Mouse (Mus musculus) cortical plate, adult 2 months (tissue): Measurements from ENCODE around the gene Tm7sf2. TPM values are rescaled to one million over a fixed set of nuclear protein-coding genes. Genes with fewer than 3 reads are reported as not detected.
A peak's percentile ranks its signal among the peaks of the same experiment; 100 is the strongest.

ENCODE experiments used
- H3K27ac ChIP-seq: fragments of 200-500 bp; 2 replicates; pipeline ENCODE4 v1.5.1; 2012; ENCODE audit warnings: low read length, control low read depth, inconsistent platforms; ENCODE audit not compliant: insufficient read depth
- H3K4me1 ChIP-seq: fragments of 200-500 bp; 2 replicates; pipeline ENCODE4 v1.6.1; 2011; ENCODE audit warnings: low read length; ENCODE audit not compliant: control insufficient read depth, insufficient read depth
- H3K4me3 ChIP-seq: fragments of 200-500 bp; 2 replicates; pipeline ENCODE4 v1.5.1; 2011; ENCODE audit warnings: mild to moderate bottlenecking, low read length, control low read depth; ENCODE audit not compliant: insufficient read depth
- CTCF ChIP-seq: fragments of 200-500 bp; IDR thresholded peaks from 2 replicates; pipeline ENCODE4 v1.5.1; 2011; ENCODE audit warnings: mild to moderate bottlenecking, control low read depth, low read length; ENCODE audit not compliant: insufficient read depth; ENCODE audit errors: extremely low read depth
- POLR2A ChIP-seq: fragments of 200-500 bp; IDR thresholded peaks from 2 replicates; pipeline ENCODE4 v1.6.1; 2011; ENCODE audit warnings: mild to moderate bottlenecking, low read length, control low read depth; ENCODE audit not compliant: insufficient read depth; ENCODE audit errors: extremely low read depth
- polyA plus RNA-seq: library from polyadenylated mRNA; depleted of rRNA; stranded (reverse); fragments of >200 nt; gene quantifications from 2 replicates; pipeline ENCODE4 v1.2.3, GENCODE M21; 2012

The Tm7sf2 gene
- polyA plus RNA-seq, 1 experiment: 59.3 TPM

DNA sequence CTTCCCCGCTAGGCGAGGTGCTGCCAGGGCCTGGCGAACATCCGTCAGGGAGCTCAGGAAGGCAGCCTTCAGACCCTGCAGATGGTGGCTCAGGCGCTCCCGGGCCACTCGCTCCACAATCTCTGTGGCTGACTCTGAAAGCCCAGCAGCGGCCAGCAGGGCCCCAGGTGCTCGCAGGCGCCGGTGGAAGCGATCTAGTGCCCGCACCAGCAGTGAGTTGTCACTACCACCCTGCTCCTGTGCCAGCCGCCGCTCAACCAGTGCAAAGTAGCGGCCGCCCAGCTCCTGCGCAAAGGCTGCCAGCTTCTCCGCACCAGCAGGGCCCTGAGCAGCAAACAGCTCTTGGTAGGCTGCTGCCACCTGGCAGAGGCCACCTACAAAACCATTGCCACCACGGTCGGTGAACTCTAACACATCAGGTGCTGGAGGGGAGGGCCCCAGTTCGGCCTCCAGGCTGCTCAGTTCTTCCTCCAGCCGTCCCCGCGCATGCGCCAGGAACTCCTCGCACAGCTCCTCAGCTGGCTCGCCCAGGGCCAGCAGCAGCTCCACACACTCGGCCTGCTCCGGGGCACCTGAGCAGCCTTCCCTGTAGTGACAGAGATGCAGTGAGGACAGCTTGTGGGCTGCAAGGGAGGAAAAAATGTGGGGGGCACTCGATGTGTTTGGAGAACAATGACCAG lies 2.5 kb upstream of the Tm7sf2 start:
- TF ChIP-seq CTCF (no peak), POLR2A (no peak)
- Histone ChIP-seq H3K4me3 (no peak overlapping the region), H3K27ac (no peak overlapping the region), H3K4me1 (peaks cover 1% of the 10 kb centered on the region; the same call in 1 of the 2 replicates)

DNA sequence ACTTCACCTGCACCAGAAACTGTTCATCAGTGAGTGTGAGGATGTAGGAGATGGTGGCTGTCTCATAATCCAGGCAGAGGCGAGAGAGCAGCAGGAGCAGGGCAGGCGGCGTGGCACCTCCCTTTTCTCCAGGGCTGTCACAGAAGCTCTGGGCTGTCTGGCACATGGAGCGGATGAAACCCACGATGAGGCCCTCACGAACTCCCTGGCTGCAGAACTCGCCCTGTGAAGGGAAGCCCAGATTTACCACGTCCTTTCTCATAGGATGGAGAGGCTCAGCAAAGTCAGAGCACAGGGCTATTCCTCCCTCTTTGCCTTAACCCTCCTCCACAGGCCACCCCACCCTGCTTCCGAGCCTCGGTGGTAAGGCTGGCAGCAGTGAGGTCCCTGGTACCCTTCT lies 1.7 kb upstream of the Tm7sf2 start:
- TF ChIP-seq POLR2A: no peak
- no peak for TF ChIP-seq CTCF
- peaks cover 1% of the 10 kb centered on the region; the same call in 1 of the 2 replicates for H3K4me1 ChIP-seq
- no peak overlapping the region for H3K27ac ChIP-seq
- no peak overlapping the region for H3K4me3 ChIP-seq

DNA sequence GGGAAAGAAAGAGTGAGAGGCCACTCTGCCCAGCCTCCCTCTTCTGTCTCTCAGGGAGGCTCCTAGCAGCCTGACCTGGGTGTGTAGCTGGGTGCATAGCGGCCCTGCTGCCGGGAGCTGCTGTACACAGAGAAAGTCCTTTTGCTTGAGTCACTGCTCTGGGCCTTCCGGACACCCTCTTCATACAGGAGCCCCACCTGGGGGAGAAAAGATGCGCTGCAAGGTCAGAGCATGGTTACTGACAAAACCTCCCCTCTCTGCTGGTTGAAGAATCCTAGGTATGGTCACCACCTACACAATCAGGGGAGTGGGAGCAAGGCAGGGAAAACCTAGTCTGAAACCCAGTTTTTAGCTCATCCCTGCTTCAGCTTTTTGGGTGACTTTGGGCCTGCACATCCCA lies 778 bp upstream of the Tm7sf2 start:
- TF ChIP-seq POLR2A (no peak), CTCF (no peak)
- peaks cover 1% of the 10 kb centered on the region; the same call in 1 of the 2 replicates for H3K4me1 ChIP-seq
- H3K27ac ChIP-seq: no peak overlapping the region
- H3K4me3 ChIP-seq: no peak overlapping the region

DNA sequence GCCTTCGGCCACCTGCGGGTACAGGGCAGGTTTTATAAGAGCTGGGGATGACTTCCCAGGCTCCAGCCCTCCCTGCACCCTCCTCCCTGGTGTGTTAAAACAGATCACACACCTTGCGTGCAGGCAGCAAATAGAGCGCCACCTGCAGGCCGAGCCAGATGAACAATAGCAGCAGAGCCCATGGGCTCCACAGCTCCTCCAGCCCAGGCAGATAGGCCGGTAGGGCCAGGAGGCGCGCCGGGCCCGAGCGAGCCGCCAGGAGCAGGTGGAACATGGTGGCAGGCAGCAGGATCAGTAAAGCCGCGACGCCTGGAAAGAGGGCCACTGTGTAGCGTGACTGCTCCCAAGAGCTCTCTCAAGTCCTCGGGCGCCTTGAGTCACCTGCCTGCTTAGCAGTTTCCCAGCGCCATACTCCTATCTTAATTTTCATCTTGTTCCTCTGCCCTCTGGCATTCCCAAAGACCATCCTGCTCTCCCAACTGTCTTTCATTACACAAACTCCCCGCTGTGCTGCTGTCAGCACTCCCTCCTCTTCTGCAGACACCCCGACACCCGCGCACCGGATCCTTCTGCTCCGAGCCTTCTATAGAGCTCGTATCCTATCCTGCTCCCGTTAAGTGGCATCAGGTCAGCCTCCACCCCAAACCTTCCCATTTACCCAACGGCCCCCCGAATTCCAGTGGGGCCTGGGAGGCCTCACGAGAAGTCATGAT lies 1.0 kb downstream of the Tm7sf2 start:
- Histone ChIP-seq H3K4me1 (peaks cover 6% of the 10 kb centered on the region), H3K4me3 (peak overlapping the region; percentile 40), H3K27ac (peak overlapping the region; percentile 50; the same call in 1 of the 2 replicates)
- TF ChIP-seq POLR2A (0 out of 2 replicates have a peak, but pooled peaks have one; percentile 13), CTCF (peak; percentile 77)

DNA sequence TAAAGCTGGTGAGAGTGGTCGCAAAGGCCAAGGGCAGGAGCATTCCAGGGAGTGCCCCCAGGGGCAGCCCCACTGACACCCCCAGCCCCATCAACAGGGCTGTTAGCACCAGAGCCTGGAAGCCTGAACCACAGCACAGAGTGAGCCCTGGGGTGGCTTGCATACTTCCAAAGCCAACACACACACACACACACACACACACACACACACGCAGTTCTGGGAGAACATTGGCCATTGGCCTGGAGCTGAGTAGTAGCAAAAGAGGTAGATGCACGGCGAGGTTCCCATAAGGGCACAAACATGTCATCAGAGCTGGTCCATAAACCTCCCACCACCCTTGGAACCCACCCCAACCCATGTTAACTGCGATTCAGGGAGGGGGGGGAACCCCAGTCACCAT lies 1.6 kb downstream of the Tm7sf2 start:
- Histone ChIP-seq H3K4me3 (peak overlapping the region; percentile 40), H3K27ac (0 out of 2 replicates have a peak overlapping the region, but pooled peaks have one; percentile 9), H3K4me1 (peaks cover 6% of the 10 kb centered on the region)
- TF ChIP-seq POLR2A: no peak
- no peak for TF ChIP-seq CTCF

DNA sequence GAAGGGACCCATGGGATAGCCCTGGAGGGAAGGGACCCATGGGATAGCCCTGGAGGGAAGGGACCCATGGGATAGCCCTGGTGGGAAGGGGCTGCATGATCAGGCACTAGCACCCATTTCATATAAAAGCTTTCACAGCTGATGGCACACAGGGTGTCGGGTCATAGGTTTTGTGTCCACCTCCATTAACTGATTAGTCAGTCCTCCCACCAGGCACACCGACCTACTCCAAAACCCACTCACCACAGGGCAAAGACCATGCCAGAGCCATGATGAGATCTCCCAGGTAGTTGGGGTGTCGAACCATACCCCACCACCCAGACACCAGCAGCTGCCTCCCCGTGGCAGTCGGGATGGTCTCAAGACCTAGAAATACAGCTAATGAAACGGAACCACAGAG lies 5.1 kb downstream of the Tm7sf2 start:
- H3K4me1 ChIP-seq: peaks cover 7% of the 10 kb centered on the region
- TF ChIP-seq CTCF: no peak
- TF ChIP-seq POLR2A: no peak
- H3K27ac ChIP-seq: no peak overlapping the region
- H3K4me3 ChIP-seq: no peak overlapping the region; the same call in 1 of the 2 replicates

DNA sequence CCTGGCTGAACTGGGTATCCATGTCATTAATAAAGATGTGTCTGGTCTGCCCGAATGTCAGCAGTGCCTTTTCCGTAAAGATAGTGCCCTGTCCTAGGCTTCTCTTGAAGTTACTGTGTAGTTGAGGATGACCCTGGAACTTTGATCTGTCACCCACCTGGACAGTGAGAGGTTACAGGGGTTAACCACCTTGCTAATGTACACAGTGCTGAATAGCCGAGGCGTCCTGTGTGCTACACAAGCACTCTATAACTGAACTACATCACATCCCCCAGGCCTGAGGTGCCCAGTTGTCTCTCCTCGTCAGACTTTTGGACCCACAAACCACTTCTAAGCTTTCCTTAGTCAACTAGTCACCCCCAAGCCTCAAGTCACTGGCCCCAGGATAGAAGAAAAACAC lies 5.8 kb downstream of the Tm7sf2 start:
- Histone ChIP-seq H3K4me1 (peaks cover 7% of the 10 kb centered on the region), H3K4me3 (peak overlapping the region; percentile 67), H3K27ac (no peak overlapping the region)
- no peak for TF ChIP-seq CTCF
- 0 out of 2 replicates have a peak, but pooled peaks have one; percentile 3 for TF ChIP-seq POLR2A

DNA sequence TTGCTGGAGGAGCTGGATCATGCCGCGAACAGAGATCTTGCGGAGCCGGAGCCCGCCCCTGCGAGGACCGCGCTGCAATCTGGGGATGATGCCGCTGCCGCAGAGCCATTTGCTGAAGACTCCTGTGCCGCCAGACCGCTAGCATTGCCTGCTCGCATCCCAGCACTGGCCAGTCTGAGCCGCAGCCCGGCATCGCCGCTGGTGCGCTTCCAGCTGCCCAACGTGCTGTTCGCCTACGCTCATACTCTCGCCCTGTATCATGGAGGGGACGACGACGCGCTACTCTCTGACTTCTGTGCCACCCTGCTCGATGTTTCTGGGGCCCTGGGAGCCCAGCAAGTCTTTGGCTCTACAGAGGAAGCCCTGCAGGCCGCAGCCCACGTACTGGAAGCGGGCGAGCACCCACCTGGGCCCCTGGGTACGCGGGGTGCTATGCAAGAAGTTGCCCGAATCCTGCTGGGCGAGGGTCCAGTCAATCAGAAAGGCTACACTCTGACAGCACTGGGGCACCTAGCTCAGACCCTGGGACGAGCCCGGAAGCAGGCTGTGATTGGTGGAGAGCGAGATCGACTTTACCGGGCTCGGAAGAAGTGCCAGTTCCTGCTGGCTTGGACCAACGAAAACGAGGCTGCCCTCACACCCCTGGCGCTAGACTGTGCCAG lies 6.4 kb downstream of the Tm7sf2 start:
- Histone ChIP-seq H3K27ac (peak overlapping the region; percentile 61), H3K4me1 (peaks cover 7% of the 10 kb centered on the region), H3K4me3 (peak overlapping the region; percentile 67)
- TF ChIP-seq CTCF: no peak
- peak; percentile 35; the same call in 1 of the 2 replicates for TF ChIP-seq POLR2A

DNA sequence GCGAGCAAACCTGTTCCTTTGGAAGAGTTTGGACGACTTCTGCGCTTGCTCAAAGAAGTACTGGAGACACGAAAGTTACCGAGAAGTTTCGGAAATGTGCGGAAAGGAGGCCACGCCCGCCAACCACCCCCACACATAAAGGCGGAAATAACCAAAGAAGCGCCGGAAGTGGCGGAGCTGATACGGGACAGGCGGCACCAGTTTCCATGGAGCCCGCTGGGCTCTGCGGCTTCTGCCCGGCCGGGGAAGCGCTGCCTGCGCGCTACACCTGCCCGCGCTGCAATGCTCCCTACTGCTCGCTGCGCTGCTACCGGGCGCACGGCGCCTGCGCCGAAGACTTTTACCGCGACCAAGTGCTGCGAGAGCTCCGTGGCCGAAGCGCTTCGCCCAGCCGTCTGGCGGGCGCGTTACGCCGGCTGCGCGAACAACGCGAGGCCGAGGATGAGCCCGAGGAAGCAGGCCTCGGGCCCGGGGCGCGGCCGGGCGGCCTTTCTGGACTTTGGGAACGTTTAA lies 7.1 kb downstream of the Tm7sf2 start, which contains the start of gene Znhit2:
Znhit2 (plus strand) TSS at position 172 of the 513 bp plus-strand sequence.
- peak within 1 kb of the TSS; percentile 61 for H3K27ac ChIP-seq
- H3K4me3 ChIP-seq: peak within 1 kb of the TSS; percentile 67
- H3K4me1 ChIP-seq: peaks cover 7% of the 10 kb centered on the region; the same call in 1 of the 2 replicates
- peak; percentile 63; the same call in 1 of the 2 replicates for TF ChIP-seq POLR2A
- no peak for TF ChIP-seq CTCF
